Mouse (Mus musculus) hindbrain, embryonic 15.5 days (tissue): ENCODE measurements around the gene Gm20721. TPM values are rescaled to one million over a fixed set of nuclear protein-coding genes. Genes with fewer than 3 reads are reported as not detected.

Experiments used
- ATAC-seq: fragments of 200-750 bp; cut with Nextera tagmentation; 2 replicates; pipeline ENCODE4 v1.8.0; 2017; ENCODE audit warnings: low read depth, moderate number of reproducible peaks, moderate TSS enrichment; ENCODE audit not compliant: low FRiP score
- H3K27ac ChIP-seq: fragments of 300-500 bp; sonication (generic); replicated peaks from 2 replicates; pipeline ENCODE4 v1.5.1; 2015; ENCODE audit warnings: mild to moderate bottlenecking, inconsistent platforms
- H3K27me3 ChIP-seq: fragments of 300-500 bp; sonication (generic); 2 replicates; pipeline ENCODE4 v1.6.1; 2015; ENCODE audit warnings: control low read depth, inconsistent platforms
- H3K36me3 ChIP-seq: fragments of 300-500 bp; sonication (generic); 2 replicates; pipeline ENCODE4 v1.6.1; 2015; ENCODE audit warnings: control low read depth, inconsistent platforms
- H3K4me1 ChIP-seq: fragments of 300-500 bp; sonication (generic); replicated peaks from 2 replicates; pipeline ENCODE4 v1.6.1; 2015; ENCODE audit warnings: control low read depth, inconsistent platforms
- H3K4me2 ChIP-seq: fragments of 300-500 bp; sonication (generic); 2 replicates; pipeline ENCODE4 v1.6.1; 2015; ENCODE audit warnings: moderate library complexity, mild to moderate bottlenecking, inconsistent platforms
- H3K4me3 ChIP-seq: fragments of 300-500 bp; sonication (generic); 2 replicates; pipeline ENCODE4 v1.5.1; 2015; ENCODE audit warnings: mild to moderate bottlenecking, inconsistent platforms
- H3K9ac ChIP-seq: fragments of 300-500 bp; sonication (generic); 2 replicates; pipeline ENCODE4 v1.6.1; 2015; ENCODE audit warnings: inconsistent platforms
- H3K9me3 ChIP-seq: fragments of 300-500 bp; sonication (generic); 2 replicates; pipeline ENCODE4 v1.6.1; 2016; ENCODE audit warnings: control low read depth, inconsistent platforms
- WGBS: fragments of 180-500 bp; shearing (Covaris S2); methylation state at CpG from one replicate; pipeline ENCODE4 v1.1.7; 2015; 5-methylcytosine and 5-hydroxymethylcytosine counted together
- polyA plus RNA-seq: library from polyadenylated mRNA; unstranded; fragments of >200 nt; fragmentation: Nextera tagmentation; extraction: Ambion mirVana; gene quantifications from 2 replicates; pipeline ENCODE4 v1.2.1, GENCODE M21; 2015

The Gm20721 gene
- polyA plus RNA-seq, 1 experiment from 2014 or later = 13.1 TPM

GRCm38 (mm10) chr2:174294457-174294856 lies 52.1 kb downstream of the Gm20721 start:
- Histone ChIP-seq H3K4me2 (peak overlapping the region; percentile 57), H3K27me3 (peaks cover 15% of the 10 kb centered on the region), H3K9ac (peak overlapping the region; percentile 57), H3K9me3 (peaks cover 9% of the 10 kb centered on the region; the same call in 1 of the 2 replicates), H3K27ac (peak overlapping the region; percentile 83), H3K4me1 (peaks cover 62% of the 10 kb centered on the region), H3K36me3 (no peaks in the 10 kb centered on the region), H3K4me3 (peak overlapping the region; percentile 54)
- no peak for ATAC-seq
- WGBS = 51% methylated on average over 8 of the region's 8 CpGs

GRCm38 (mm10) chr2:174291662-174292030 lies 54.9 kb downstream of the Gm20721 start:
- WGBS = 22% methylated on average over 2 of the region's 2 CpGs
- Histone ChIP-seq H3K36me3 (no peaks in the 10 kb centered on the region), H3K9me3 (peaks cover 6% of the 10 kb centered on the region; the same call in 1 of the 2 replicates), H3K9ac (peak overlapping the region; percentile 14; the same call in 1 of the 2 replicates), H3K4me2 (peak overlapping the region; percentile 65), H3K4me3 (peak overlapping the region; percentile 32), H3K4me1 (peaks cover 48% of the 10 kb centered on the region), H3K27me3 (peaks cover 12% of the 10 kb centered on the region), H3K27ac (peak overlapping the region; percentile 58)
- ATAC-seq = no peak

- Histone ChIP-seq H3K9me3 (peaks cover 6% of the 10 kb centered on the region; the same call in 1 of the 2 replicates), H3K4me1 (peaks cover 45% of the 10 kb centered on the region), H3K4me3 (peak overlapping the region; percentile 32), H3K27ac (peak overlapping the region; percentile 58), H3K36me3 (peaks cover 5% of the 10 kb centered on the region), H3K27me3 (peaks cover 17% of the 10 kb centered on the region), H3K4me2 (peak overlapping the region; percentile 65), H3K9ac (peak overlapping the region; percentile 14; the same call in 1 of the 2 replicates)
- WGBS = 48% methylated on average over 8 of the region's 8 CpGs
- no peak for ATAC-seq
These were observed 55.4 kb downstream of the Gm20721 start for GRCm38 (mm10) chr2:174291029-174291661.

GRCm38 (mm10) chr2:174288673-174289430 lies 57.7 kb downstream of the Gm20721 start:
- Histone ChIP-seq H3K4me3 (no peak overlapping the region), H3K4me1 (peaks cover 52% of the 10 kb centered on the region), H3K4me2 (no peak overlapping the region), H3K9ac (no peak overlapping the region), H3K9me3 (peaks cover 11% of the 10 kb centered on the region), H3K27ac (no peak overlapping the region), H3K36me3 (peaks cover 26% of the 10 kb centered on the region), H3K27me3 (peaks cover 35% of the 10 kb centered on the region)
- WGBS = 47% methylated on average over 12 of the region's 12 CpGs
- ATAC-seq = no peak

DNA sequence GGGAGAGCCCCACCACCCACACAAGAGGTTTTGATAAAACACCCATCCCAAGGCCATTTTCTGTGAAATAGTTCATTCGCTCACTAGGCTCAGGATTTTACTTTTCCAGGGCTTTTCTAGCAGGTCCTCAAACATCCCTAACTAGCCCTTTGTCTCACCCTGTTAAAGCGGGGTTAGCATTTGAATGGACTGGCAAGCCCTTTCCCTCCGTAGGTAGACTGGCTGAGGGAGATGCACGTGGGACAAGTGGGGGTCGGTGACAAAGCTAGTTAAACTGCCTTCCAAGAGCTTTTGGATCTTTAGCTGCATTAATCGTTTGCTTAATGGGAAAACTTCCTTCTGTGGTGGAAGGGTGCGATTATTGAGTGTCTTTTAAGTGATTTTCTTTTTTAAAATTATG lies 58.6 kb downstream of the Gm20721 start:
- 29% methylated on average over 7 of the region's 7 CpGs for WGBS
- Histone ChIP-seq H3K36me3 (peaks cover 29% of the 10 kb centered on the region), H3K9me3 (peaks cover 11% of the 10 kb centered on the region), H3K4me2 (no peak overlapping the region), H3K27ac (no peak overlapping the region), H3K4me1 (peaks cover 50% of the 10 kb centered on the region), H3K9ac (no peak overlapping the region), H3K4me3 (no peak overlapping the region), H3K27me3 (peaks cover 35% of the 10 kb centered on the region)
- ATAC-seq = no peak

- H3K4me2 ChIP-seq = 0 out of 2 replicates have a peak overlapping the region, but pooled peaks have one; percentile 54
- H3K9ac ChIP-seq = no peak overlapping the region
- peaks cover 29% of the 10 kb centered on the region for H3K36me3 ChIP-seq
- WGBS = 49% methylated on average over 34 of the region's 34 CpGs
- H3K4me1 ChIP-seq = peaks cover 31% of the 10 kb centered on the region
- H3K27ac ChIP-seq = no peak overlapping the region
- H3K9me3 ChIP-seq = peaks cover 11% of the 10 kb centered on the region
- H3K27me3 ChIP-seq = peaks cover 35% of the 10 kb centered on the region
- peak overlapping the region; percentile 28 for H3K4me3 ChIP-seq
- no peak for ATAC-seq
These were observed 60.5 kb downstream of the Gm20721 start for GRCm38 (mm10) chr2:174285921-174286470.

- Histone ChIP-seq H3K9ac (no peak overlapping the region), H3K27ac (no peak overlapping the region), H3K36me3 (peaks cover 33% of the 10 kb centered on the region), H3K4me2 (peak overlapping the region; percentile 54), H3K27me3 (peaks cover 35% of the 10 kb centered on the region), H3K4me3 (peak overlapping the region; percentile 28), H3K9me3 (peaks cover 11% of the 10 kb centered on the region), H3K4me1 (peaks cover 21% of the 10 kb centered on the region)
- no peak for ATAC-seq
- 53% methylated on average over 58 of the region's 58 CpGs for WGBS
These were observed 61.6 kb downstream of the Gm20721 start for GRCm38 (mm10) chr2:174284807-174285457.

DNA sequence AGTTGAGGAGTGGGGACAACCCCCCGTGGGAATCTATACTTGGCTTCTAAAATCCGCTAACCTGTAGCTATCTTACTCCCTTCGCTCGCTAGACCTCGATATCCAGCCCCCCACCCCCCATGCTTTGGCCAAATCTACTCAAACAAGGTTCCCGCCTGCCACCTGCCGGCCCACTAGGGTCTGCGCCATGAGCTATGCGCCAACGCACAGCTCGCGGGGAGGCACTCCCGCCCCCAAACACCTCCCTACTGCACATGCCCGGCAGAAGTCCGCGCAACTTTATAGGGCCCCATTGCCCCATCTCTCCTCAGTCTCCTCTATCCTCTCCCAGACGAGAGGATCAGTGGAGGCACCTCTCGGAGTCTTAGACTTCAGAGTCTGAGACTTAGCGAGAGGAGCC lies 62.5 kb downstream of the Gm20721 start, which contains the start of gene Gnas:
TSS of gene Gnas (plus strand) at position 310 of the 400 bp plus-strand sequence.
- Histone ChIP-seq H3K4me3 (peak within 1 kb of the TSS; percentile 28), H3K4me1 (peaks cover 17% of the 10 kb centered on the region), H3K4me2 (peak within 1 kb of the TSS; percentile 54), H3K27me3 (peaks cover 35% of the 10 kb centered on the region), H3K9me3 (peaks cover 11% of the 10 kb centered on the region), H3K27ac (no peak within 1 kb of the TSS), H3K9ac (no peak within 1 kb of the TSS), H3K36me3 (peaks cover 33% of the 10 kb centered on the region)
- 50% methylated on average over 19 of the region's 19 CpGs for WGBS
- ATAC-seq = peak; percentile 65; the same call in 1 of the 2 replicates

DNA sequence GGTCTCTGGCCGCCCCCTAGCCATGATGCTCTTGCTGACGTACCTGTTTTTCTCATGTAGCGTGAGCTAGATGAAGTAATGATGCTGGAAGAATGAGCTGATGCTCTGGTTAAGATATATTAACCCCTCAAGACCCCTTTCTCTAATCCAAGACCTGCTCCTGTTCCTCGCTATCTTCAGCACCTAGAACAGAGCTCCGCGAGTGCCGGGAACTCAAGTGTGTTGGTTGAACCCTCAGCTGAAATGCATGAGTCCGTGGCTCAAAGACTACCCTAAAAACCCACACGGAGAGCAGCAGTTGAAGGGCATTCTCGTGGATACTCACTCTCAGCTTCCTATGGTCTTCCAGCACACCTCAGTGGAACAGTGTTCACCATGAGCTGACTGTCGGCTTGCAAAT lies 63.2 kb downstream of the Gm20721 start:
- Histone ChIP-seq H3K4me3 (peak overlapping the region; percentile 28), H3K27ac (no peak overlapping the region), H3K9me3 (peaks cover 11% of the 10 kb centered on the region), H3K9ac (no peak overlapping the region), H3K27me3 (peaks cover 35% of the 10 kb centered on the region), H3K4me1 (peaks cover 17% of the 10 kb centered on the region), H3K4me2 (peak overlapping the region; percentile 54), H3K36me3 (peaks cover 33% of the 10 kb centered on the region)
- ATAC-seq = no peak
- WGBS = 56% methylated on average over 11 of the region's 11 CpGs
